Mouse (Mus musculus) cortical plate, adult 2 months (tissue): Measurements from ENCODE around the gene Bcas3. TPM values are rescaled to one million over a fixed set of nuclear protein-coding genes. Genes with fewer than 3 reads are reported as not detected.

ENCODE experiments used
- H3K27ac ChIP-seq: fragments of 200-500 bp; 2 replicates; pipeline ENCODE4 v1.5.1; 2012; ENCODE audit warnings: low read length, control low read depth, inconsistent platforms; ENCODE audit not compliant: insufficient read depth
- H3K4me1 ChIP-seq: fragments of 200-500 bp; 2 replicates; pipeline ENCODE4 v1.6.1; 2011; ENCODE audit warnings: low read length; ENCODE audit not compliant: control insufficient read depth, insufficient read depth
- H3K4me3 ChIP-seq: fragments of 200-500 bp; 2 replicates; pipeline ENCODE4 v1.5.1; 2011; ENCODE audit warnings: mild to moderate bottlenecking, low read length, control low read depth; ENCODE audit not compliant: insufficient read depth
- CTCF ChIP-seq: fragments of 200-500 bp; IDR thresholded peaks from 2 replicates; pipeline ENCODE4 v1.5.1; 2011; ENCODE audit warnings: mild to moderate bottlenecking, control low read depth, low read length; ENCODE audit not compliant: insufficient read depth; ENCODE audit errors: extremely low read depth
- POLR2A ChIP-seq: fragments of 200-500 bp; IDR thresholded peaks from 2 replicates; pipeline ENCODE4 v1.6.1; 2011; ENCODE audit warnings: mild to moderate bottlenecking, low read length, control low read depth; ENCODE audit not compliant: insufficient read depth; ENCODE audit errors: extremely low read depth
- polyA plus RNA-seq: library from polyadenylated mRNA; depleted of rRNA; stranded (reverse); fragments of >200 nt; gene quantifications from 2 replicates; pipeline ENCODE4 v1.2.3, GENCODE M21; 2012

Gene Bcas3
- polyA plus RNA-seq, 1 experiment = 47.1 TPM

- H3K4me1 ChIP-seq = no peaks in the 10 kb centered on the region
- no peak overlapping the region for H3K4me3 ChIP-seq
- no peak overlapping the region for H3K27ac ChIP-seq
- no peak for TF ChIP-seq CTCF
- TF ChIP-seq POLR2A = no peak
Measured at GRCm38 (mm10) chr11:85366168-85366567, 13.2 kb downstream of the Bcas3 start.

GRCm38 (mm10) chr11:85367823-85368222, 14.9 kb downstream of the Bcas3 start:
- H3K4me1 ChIP-seq = no peaks in the 10 kb centered on the region
- H3K27ac ChIP-seq = no peak overlapping the region
- H3K4me3 ChIP-seq = no peak overlapping the region
- no peak for TF ChIP-seq POLR2A

GRCm38 (mm10) chr11:85379091-85379490, 26.1 kb downstream of the Bcas3 start:
- H3K27ac ChIP-seq = no peak overlapping the region
- TF ChIP-seq CTCF = no peak
- no peak for TF ChIP-seq POLR2A
- H3K4me1 ChIP-seq = no peaks in the 10 kb centered on the region
- H3K4me3 ChIP-seq = no peak overlapping the region

GRCm38 (mm10) chr11:85380046-85380445, 27.1 kb downstream of the Bcas3 start:
- Histone ChIP-seq H3K4me1 (no peaks in the 10 kb centered on the region), H3K4me3 (no peak overlapping the region), H3K27ac (no peak overlapping the region)
- TF ChIP-seq POLR2A (no peak), CTCF (no peak)

- Histone ChIP-seq H3K4me3 (no peak overlapping the region), H3K4me1 (no peaks in the 10 kb centered on the region), H3K27ac (no peak overlapping the region)
- TF ChIP-seq CTCF (peak; percentile 95), POLR2A (no peak)
Measured at GRCm38 (mm10) chr11:85382055-85382454, 29.1 kb downstream of the Bcas3 start.

GRCm38 (mm10) chr11:85383975-85384821, 31.2 kb downstream of the Bcas3 start:
- H3K4me3 ChIP-seq = no peak overlapping the region
- TF ChIP-seq CTCF = no peak
- no peak overlapping the region for H3K27ac ChIP-seq
- H3K4me1 ChIP-seq = no peaks in the 10 kb centered on the region

GRCm38 (mm10) chr11:85392179-85392863, 39.4 kb downstream of the Bcas3 start:
- H3K4me1 ChIP-seq = no peaks in the 10 kb centered on the region; the same call in 1 of the 2 replicates
- H3K4me3 ChIP-seq = no peak overlapping the region
- TF ChIP-seq CTCF (no peak), POLR2A (no peak)
- no peak overlapping the region; the same call in 1 of the 2 replicates for H3K27ac ChIP-seq

GRCm38 (mm10) chr11:85392864-85393220, 39.9 kb downstream of the Bcas3 start:
- H3K4me1 ChIP-seq = no peaks in the 10 kb centered on the region; the same call in 1 of the 2 replicates
- TF ChIP-seq CTCF = no peak
- no peak for TF ChIP-seq POLR2A
- H3K27ac ChIP-seq = peak overlapping the region; percentile 22; the same call in 1 of the 2 replicates
- H3K4me3 ChIP-seq = no peak overlapping the region

- TF ChIP-seq CTCF = peak; percentile 7; the same call in 1 of the 2 replicates
- no peak for TF ChIP-seq POLR2A
- Histone ChIP-seq H3K27ac (no peak overlapping the region), H3K4me1 (no peaks in the 10 kb centered on the region; the same call in 1 of the 2 replicates), H3K4me3 (no peak overlapping the region)
Measured at GRCm38 (mm10) chr11:85393990-85394389, 41.0 kb downstream of the Bcas3 start.

GRCm38 (mm10) chr11:85395361-85395760, 42.4 kb downstream of the Bcas3 start:
- Histone ChIP-seq H3K4me1 (no peaks in the 10 kb centered on the region; the same call in 1 of the 2 replicates), H3K27ac (no peak overlapping the region)
- TF ChIP-seq POLR2A = no peak
- no peak for TF ChIP-seq CTCF

More at GRCm38 (mm10) chr11:85395361-85395760, 42.4 kb downstream of the Bcas3 start:
- no peak overlapping the region for H3K4me3 ChIP-seq
